ENCODE assay signal across 11 mouse cellular contexts in genomic region chr16:33885021-33885471, GRCm38 (mm10). TPM values are rescaled to one million over a fixed set of nuclear protein-coding genes. Genes with fewer than 3 reads are reported as not detected.
DNase-seq lines count a peak whose midpoint lies in the region; ATAC-seq lines count a peak whose summit lies in the region.
"Had no signal": no experiment of that assay in that cellular context is flagged by ENCODE, and none has a peak within 500 bp of the region (broad histone marks: within the 10 kb centered on the region; RNA-seq: fewer than 3 reads in every experiment).

No protein-coding gene starts in this region.

- no peak for ATAC-seq in forebrain, embryonic 14.5 days
- no peak for ATAC-seq in embryonic facial prominence, embryonic 12.5 days (ENCODE audit: insufficient number of reproducible peaks, insufficient read depth, low FRiP score, low TSS enrichment)
- ATAC-seq in hindbrain, embryonic 13.5 days (ENCODE audit: low FRiP score): no peak
- ATAC-seq in inflammation-experienced regulatory T-cells, adult 6 months: no peak

- peaks cover 16% of the 10 kb centered on the region for H3K4me1 ChIP-seq in forebrain, embryonic 14.5 days (ENCODE audit: control insufficient read depth, insufficient read depth, low read length)
- peaks cover 36% of the 10 kb centered on the region for H3K4me1 ChIP-seq in forebrain, embryonic 10.5 days
- peaks cover 67% of the 10 kb centered on the region for H3K4me1 ChIP-seq in embryonic facial prominence, embryonic 12.5 days
- peaks cover 18% of the 10 kb centered on the region for H3K4me1 ChIP-seq in hindbrain, embryonic 13.5 days (replicated peaks)

- H3K4me2 ChIP-seq in forebrain, embryonic 14.5 days (ENCODE audit: low read length): no peak overlapping the region
- H3K4me2 ChIP-seq in embryonic facial prominence, embryonic 12.5 days (replicated peaks): no peak overlapping the region
- H3K4me2 ChIP-seq in hindbrain, embryonic 13.5 days: no peak overlapping the region
- H3K4me2 ChIP-seq: liver, embryonic 13.5 days had no signal

- no peak overlapping the region for H3K4me3 ChIP-seq in forebrain, embryonic 14.5 days (ENCODE audit: low read depth, low read length)
- no peak overlapping the region for H3K4me3 ChIP-seq in forebrain, embryonic 10.5 days
- no peak overlapping the region for H3K4me3 ChIP-seq in embryonic facial prominence, embryonic 12.5 days
- H3K4me3 ChIP-seq in macrophage (ENCODE audit: inconsistent target): no peak overlapping the region
- no peak overlapping the region for H3K4me3 ChIP-seq in hindbrain, embryonic 13.5 days
- H3K4me3 ChIP-seq: liver, embryonic 13.5 days had no signal

- H3K27me3 ChIP-seq in forebrain, embryonic 14.5 days (replicated peaks; ENCODE audit: control insufficient read depth, insufficient read depth, low read length): no peaks in the 10 kb centered on the region
- H3K27me3 ChIP-seq in forebrain, embryonic 10.5 days (ENCODE audit: poor library complexity, severe bottlenecking): no peaks in the 10 kb centered on the region
- no peaks in the 10 kb centered on the region for H3K27me3 ChIP-seq in embryonic facial prominence, embryonic 12.5 days
- no peaks in the 10 kb centered on the region for H3K27me3 ChIP-seq in hindbrain, embryonic 13.5 days
- H3K27me3 ChIP-seq: liver, embryonic 13.5 days had no signal

- DNase-seq in forebrain, embryonic 14.5 days (ENCODE audit: low spot score): peak; percentile 39
- DNase-seq in forebrain, embryonic 10.5 days (ENCODE audit: extremely low spot score, low spot score): no peak
- peak; percentile 53 to 57 for DNase-seq in B cell, adult 2 months
- no peak for DNase-seq in retina, embryonic 14.5 days (ENCODE audit: low spot score)
- DNase-seq: embryo, embryonic 11 days; liver, embryonic 13.5 days had no signal

- no peaks in the 10 kb centered on the region for H3K9me3 ChIP-seq in forebrain, embryonic 14.5 days (replicated peaks; ENCODE audit: control insufficient read depth, low read length)
- no peaks in the 10 kb centered on the region for H3K9me3 ChIP-seq in forebrain, embryonic 10.5 days
- H3K9me3 ChIP-seq in embryonic facial prominence, embryonic 12.5 days: no peaks in the 10 kb centered on the region
- H3K9me3 ChIP-seq in hindbrain, embryonic 13.5 days: no peaks in the 10 kb centered on the region
- H3K9me3 ChIP-seq: G1E; liver, embryonic 13.5 days had no signal

- H3K36me3 ChIP-seq in forebrain, embryonic 14.5 days (ENCODE audit: control insufficient read depth, insufficient read depth, low read length): no peaks in the 10 kb centered on the region
- H3K36me3 ChIP-seq in forebrain, embryonic 10.5 days (replicated peaks): no peaks in the 10 kb centered on the region
- peaks cover 3% of the 10 kb centered on the region; the same call in 1 of the 2 replicates for H3K36me3 ChIP-seq in embryonic facial prominence, embryonic 12.5 days
- no peaks in the 10 kb centered on the region for H3K36me3 ChIP-seq in macrophage (ENCODE audit: inconsistent target)
- no peaks in the 10 kb centered on the region for H3K36me3 ChIP-seq in hindbrain, embryonic 13.5 days
- H3K36me3 ChIP-seq: G1E; liver, embryonic 13.5 days had no signal

- 78% methylated on average over 11 of the region's 11 CpGs for WGBS in forebrain, embryonic 14.5 days
- WGBS in forebrain, embryonic 10.5 days: 85% methylated on average over 11 of the region's 11 CpGs
- 65% methylated on average over 11 of the region's 11 CpGs for WGBS in embryonic facial prominence, embryonic 12.5 days
- WGBS in macrophage (ENCODE audit: missing documents): 44% methylated on average over 11 of the region's 11 CpGs
- WGBS in hindbrain, embryonic 13.5 days: 87% methylated on average over 11 of the region's 11 CpGs

- no peak overlapping the region for H3K9ac ChIP-seq in forebrain, embryonic 14.5 days (ENCODE audit: low read length)
- H3K9ac ChIP-seq in embryonic facial prominence, embryonic 12.5 days: no peak overlapping the region
- no peak overlapping the region for H3K9ac ChIP-seq in hindbrain, embryonic 13.5 days
- H3K9ac ChIP-seq: liver, embryonic 13.5 days had no signal

- H3K27ac ChIP-seq in forebrain, embryonic 14.5 days (ENCODE audit: low read depth, low read length): no peak overlapping the region
- no peak overlapping the region for H3K27ac ChIP-seq in forebrain, embryonic 10.5 days
- peak overlapping the region; percentile 77 for H3K27ac ChIP-seq in embryonic facial prominence, embryonic 12.5 days
- H3K27ac ChIP-seq in macrophage: peak overlapping the region; percentile 59
- no peak overlapping the region for H3K27ac ChIP-seq in hindbrain, embryonic 13.5 days
- H3K27ac ChIP-seq: liver, embryonic 13.5 days had no signal

- H3K79me2 ChIP-seq in macrophage (ENCODE audit: inconsistent target): peaks cover 66% of the 10 kb centered on the region; the same call in 1 of the 2 replicates

RNA-seq across cellular contexts. Expression of gene Itgb5, which starts 55.6 kb away (rescaled TPM):
- 4.7 and 7.0 TPM in 2 replicates for polyA plus RNA-seq in forebrain, embryonic 14.5 days (2014; fragmentation: Nextera tagmentation; extraction: Ambion mirVana)
- polyA plus RNA-seq in forebrain, embryonic 10.5 days (2016; fragmentation: Nextera tagmentation; extraction: Ambion mirVana): 10.6 and 14.3 TPM in 2 replicates
- polyA plus RNA-seq in embryonic facial prominence, embryonic 12.5 days (2016; fragmentation: Nextera tagmentation; extraction: Ambion mirVana): 120 and 130 TPM in 2 replicates
- 100 to 1,000 TPM in 1 of 26 experiments, 10 to 100 TPM in 22, 1 to 10 TPM in 3; 7.6 to 100 (median 36.7) TPM for total RNA-seq in macrophage (2018; cell fraction: chromatin; rRNA removed)
- 100 to 1,000 TPM in 13 of 26 experiments, 10 to 100 TPM in 13; 54.3 to 204 (median 110) TPM for total RNA-seq in macrophage (2018; cell fraction: cytosol; rRNA removed)
- 100 to 1,000 TPM in 16 of 26 experiments, 10 to 100 TPM in 10; 61.1 to 188 (median 117) TPM for total RNA-seq in macrophage (2018; cell fraction: nucleus; rRNA removed)
- 142 to 189 TPM (median 162 TPM) in 3 replicates for polyA plus RNA-seq in macrophage (2018)
- polyA plus RNA-seq in hindbrain, embryonic 13.5 days (2015; fragmentation: Nextera tagmentation; extraction: Ambion mirVana): 9.7 and 11.0 TPM in 2 replicates
- 1 to 10 TPM; 1.3 to 2.8 (median 1.7) TPM for polyA plus RNA-seq in inflammation-experienced regulatory T-cells, adult 6 months (2017; shearing (Covaris generic))

Comparison
In these comparisons a context has a peak if more than half of its experiments do, and no peak if none do; other contexts are left out.
1. DNase-seq: peak in forebrain, embryonic 14.5 days (single experiment) and B cell, adult 2 months (2 of 2); none in forebrain, embryonic 10.5 days (single experiment) and retina, embryonic 14.5 days (single experiment).
2. H3K27ac ChIP-seq: peak in embryonic facial prominence, embryonic 12.5 days (single experiment) and macrophage (single experiment); none in forebrain, embryonic 14.5 days (single experiment), forebrain, embryonic 10.5 days (single experiment) and hindbrain, embryonic 13.5 days (single experiment).